Comparison of ENCODE assay signal across 10 mouse cellular contexts in the genomic region with DNA sequence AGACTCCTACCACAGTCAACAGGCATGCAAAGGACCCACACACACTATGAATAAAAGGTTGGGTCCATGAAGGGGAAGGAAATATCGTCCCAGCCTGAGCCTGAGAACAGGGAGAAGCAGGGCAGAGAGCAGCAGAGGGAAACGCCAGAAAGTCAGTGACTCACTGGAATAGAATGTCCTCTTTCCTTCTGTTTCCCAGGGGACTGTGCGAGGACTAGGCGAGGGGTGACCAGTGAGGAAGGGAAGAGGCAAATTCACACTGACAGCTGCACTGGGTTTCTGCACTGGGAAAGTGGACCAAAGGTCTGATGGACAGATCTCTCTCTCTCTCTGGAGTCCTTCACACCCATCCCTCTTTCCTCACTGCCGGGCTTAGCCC. TPM values are rescaled to one million over a fixed set of nuclear protein-coding genes. Genes with fewer than 3 reads are reported as not detected.
DNase-seq lines count a peak whose midpoint lies in the region; ATAC-seq and TF ChIP-seq lines count a peak whose summit lies in the region.
"Had no signal": no experiment of that assay in that cellular context is flagged by ENCODE, and none has a peak within 500 bp of the region (broad histone marks: within the 10 kb centered on the region; RNA-seq: fewer than 3 reads in every experiment).

No protein-coding gene starts in this region.

- H3K36me3 ChIP-seq in myocyte (ENCODE audit: control insufficient read depth, insufficient read depth), result no peaks in the 10 kb centered on the region

- H3K27me3 ChIP-seq in myocyte (ENCODE audit: control insufficient read depth, insufficient read depth, insufficient read length), result no peaks in the 10 kb centered on the region

- H3K4me3 ChIP-seq in myocyte, result no peak overlapping the region

- no peaks in the 10 kb centered on the region for H3K79me2 ChIP-seq in myocyte (ENCODE audit: control insufficient read depth, insufficient read depth)

- peak; percentile 85 for DNase-seq in gastrocnemius, adult 18-20 months (ENCODE audit: low spot score)
- DNase-seq in gastrocnemius, postnatal 10 days, result no peak
- DNase-seq in heart, adult 9 months (ENCODE audit: low spot score in 2 of 2), result peak; percentile 92 to 96
- peak; percentile 82 for DNase-seq in kidney, postnatal 14 days
- DNase-seq in frontal cortex, adult 2 months (ENCODE audit: extremely low spot score in 1 of 2, low spot score in 1 of 2), result no peak
- no peak for DNase-seq in cerebellum, adult 18-20 months
- DNase-seq: thymus, adult 18-20 months had no signal

- no peak for ATAC-seq in erythroid progenitor cell, adult 5-6 weeks (replicated peaks; ENCODE audit: low FRiP score, poor library complexity, severe bottlenecking)

- H3K4me2 ChIP-seq in myocyte (ENCODE audit: low read depth), result peak overlapping the region; percentile 79

- no peak for TF ChIP-seq POLR2A in myocyte (IDR thresholded peaks at IDR 0.05; ENCODE audit: insufficient read length, low read depth)

- no peak overlapping the region for H3ac ChIP-seq in myocyte (ENCODE audit: control insufficient read depth, insufficient read length)

TF ChIP-seq in myocyte, 11 proteins besides CTCF, POLR2A, EP300 and RAD21:
- TF ChIP-seq MYOD1 (IDR thresholded peaks at IDR 0.05; ENCODE audit: control insufficient read depth in 1 of 3, insufficient read length in 2 of 3, low read depth in 2 of 3) (peak in 2 of 3 experiments; percentile 78 to 85), MAX (IDR thresholded peaks at IDR 0.05; ENCODE audit: low read depth) (no peak), TCF12 (IDR thresholded peaks at IDR 0.05; ENCODE audit: insufficient read depth, poor library complexity, severe bottlenecking) (peak; percentile 33), USF1 (IDR thresholded peaks at IDR 0.05; ENCODE audit: low read depth) (no peak), MYOG (IDR thresholded peaks at IDR 0.05; ENCODE audit: control insufficient read depth in 1 of 3, insufficient read depth in 1 of 3, insufficient read length in 2 of 3, low read depth in 2 of 3) (peak in 1 of 3 experiments; percentile 66)
TF ChIP-seq in myocyte: peak in this region for 3.

RNA-seq across cellular contexts. Expression of gene Spaar, which starts 1.3 kb away (rescaled TPM):
- 1 to 10 TPM; 1.1 to 1.3 TPM for total RNA-seq in gastrocnemius, adult 18-20 months (2021)
- total RNA-seq in gastrocnemius, postnatal 10 days (2021), result 1 to 10 TPM; 1.1 to 1.6 TPM
- polyA plus RNA-seq in myocyte (2012; fragmentation: generic; extraction: Trizol), result 0.02 TPM
- polyA plus RNA-seq in frontal cortex, adult 2 months (2012; rRNA removed), result 0.97 and 1.2 TPM in 2 replicates
- total RNA-seq in erythroid progenitor cell, adult 5-6 weeks (2015; ENCODE audit: low replicate concordance), result not detected in 2 replicates
- total RNA-seq in erythroid progenitor cell, adult 5-6 weeks (2017; ENCODE audit: low replicate concordance), result not detected in 2 replicates

RNA-seq across cellular contexts. Expression of gene Hrct1, which starts 1.6 kb away (rescaled TPM):
- 1 to 10 TPM; 1.7 to 2.5 TPM for total RNA-seq in gastrocnemius, adult 18-20 months (2021)
- total RNA-seq in gastrocnemius, postnatal 10 days (2021), result 1 to 10 TPM; 2.3 to 3.1 TPM
- 0.78 TPM for polyA plus RNA-seq in myocyte (2012; fragmentation: generic; extraction: Trizol)
- 1.9 and 2.8 TPM in 2 replicates for polyA plus RNA-seq in frontal cortex, adult 2 months (2012; rRNA removed)
- total RNA-seq in erythroid progenitor cell, adult 5-6 weeks (2015; ENCODE audit: low replicate concordance), result not detected in 2 replicates
- not detected in 2 replicates for total RNA-seq in erythroid progenitor cell, adult 5-6 weeks (2017; ENCODE audit: low replicate concordance)

RNA-seq across cellular contexts. Expression of gene Olfr71, which starts 18.5 kb away (rescaled TPM):
- not detected for total RNA-seq in gastrocnemius, adult 18-20 months (2021)
- not detected for total RNA-seq in gastrocnemius, postnatal 10 days (2021)
- not detected for polyA plus RNA-seq in myocyte (2012; fragmentation: generic; extraction: Trizol)
- polyA plus RNA-seq in frontal cortex, adult 2 months (2012; rRNA removed), result not detected in 2 replicates
- total RNA-seq in erythroid progenitor cell, adult 5-6 weeks (2015; ENCODE audit: low replicate concordance), result not detected in 2 replicates
- not detected in 2 replicates for total RNA-seq in erythroid progenitor cell, adult 5-6 weeks (2017; ENCODE audit: low replicate concordance)
- polyA plus RNA-seq: limb, embryonic 11.5 days had no signal

RNA-seq across cellular contexts. Expression of gene Olfr70, which starts 28.0 kb away (rescaled TPM):
- total RNA-seq in gastrocnemius, adult 18-20 months (2021), result not detected
- not detected for total RNA-seq in gastrocnemius, postnatal 10 days (2021)
- polyA plus RNA-seq in myocyte (2012; fragmentation: generic; extraction: Trizol), result not detected
- polyA plus RNA-seq in frontal cortex, adult 2 months (2012; rRNA removed), result not detected in 2 replicates
- total RNA-seq in erythroid progenitor cell, adult 5-6 weeks (2015; ENCODE audit: low replicate concordance), result not detected in 2 replicates
- not detected in 2 replicates for total RNA-seq in erythroid progenitor cell, adult 5-6 weeks (2017; ENCODE audit: low replicate concordance)
- polyA plus RNA-seq: limb, embryonic 11.5 days had no signal

RNA-seq across cellular contexts. Expression of gene Olfr159, which starts 42.2 kb away (rescaled TPM):
- not detected for total RNA-seq in gastrocnemius, adult 18-20 months (2021)
- total RNA-seq in gastrocnemius, postnatal 10 days (2021), result not detected
- not detected for polyA plus RNA-seq in myocyte (2012; fragmentation: generic; extraction: Trizol)
- polyA plus RNA-seq in frontal cortex, adult 2 months (2012; rRNA removed), result not detected in 2 replicates
- not detected in 2 replicates for total RNA-seq in erythroid progenitor cell, adult 5-6 weeks (2015; ENCODE audit: low replicate concordance)
- not detected in 2 replicates for total RNA-seq in erythroid progenitor cell, adult 5-6 weeks (2017; ENCODE audit: low replicate concordance)
- polyA plus RNA-seq: limb, embryonic 11.5 days had no signal

Comparison
In these comparisons a context has a peak if more than half of its experiments do, and no peak if none do; other contexts are left out.
1. DNase-seq: peak in gastrocnemius, adult 18-20 months (single experiment), heart, adult 9 months (2 of 2) and kidney, postnatal 14 days (single experiment); none in gastrocnemius, postnatal 10 days (single experiment), frontal cortex, adult 2 months (0 of 2) and cerebellum, adult 18-20 months (0 of 2).